Mouse (Mus musculus): ENCODE measurements around the gene Prss33. TPM values are rescaled to one million over a fixed set of nuclear protein-coding genes. Genes with fewer than 3 reads are reported as not detected.

Prss33 gene
- polyA plus RNA-seq, 1 experiment from 2014 or later, result not detected

GRCm38 (mm10) chr17:23850853-23851749 is 15.2 kb upstream of the Prss33 start:
- no peak for ATAC-seq (ENCODE audit: insufficient number of reproducible peaks, low FRiP score, low TSS enrichment, low read depth)
- no peak overlapping the region for H3K27ac ChIP-seq
- 56% methylated on average over 18 of the region's 19 CpGs for WGBS

GRCm38 (mm10) chr17:23850028-23850427 is 14.2 kb upstream of the Prss33 start:
- Histone ChIP-seq H3K9me3 (no peaks in the 10 kb centered on the region), H3K27me3 (no peaks in the 10 kb centered on the region), H3K27ac (no peak overlapping the region), H3K9ac (no peak overlapping the region), H3K36me3 (no peaks in the 10 kb centered on the region), H3K4me3 (no peak overlapping the region), H3K4me1 (no peaks in the 10 kb centered on the region), H3K4me2 (no peak overlapping the region)
- 56% methylated on average over 2 of the region's 2 CpGs for WGBS
- ATAC-seq (ENCODE audit: insufficient number of reproducible peaks, low FRiP score, low TSS enrichment, low read depth), result no peak

More at GRCm38 (mm10) chr17:23850853-23851749, 15.2 kb upstream of the Prss33 start:
- Histone ChIP-seq H3K9me3 (no peaks in the 10 kb centered on the region), H3K4me3 (no peak overlapping the region), H3K36me3 (no peaks in the 10 kb centered on the region), H3K4me1 (no peaks in the 10 kb centered on the region), H3K4me2 (no peak overlapping the region), H3K9ac (no peak overlapping the region), H3K27me3 (no peaks in the 10 kb centered on the region)

GRCm38 (mm10) chr17:23843812-23844273 is 8.0 kb upstream of the Prss33 start, which contains the start of the genes Prss32 and Prss41:
Prss32 (plus strand) TSS chr17:23843855.
Prss41 (minus strand) TSS chr17:23844172.
- H3K9me3 ChIP-seq, result no peaks in the 10 kb centered on the region
- WGBS, result 15% methylated on average over 19 of the region's 19 CpGs
- H3K27ac ChIP-seq, result no peak within 1 kb of the TSS
- peak within 1 kb of the TSS; percentile 14; the same call in 1 of the 2 replicates for H3K4me3 ChIP-seq
- no peaks in the 10 kb centered on the region for H3K36me3 ChIP-seq
- peaks cover 4% of the 10 kb centered on the region; the same call in 1 of the 2 replicates for H3K4me1 ChIP-seq
- H3K4me2 ChIP-seq, result peak within 1 kb of the TSS; percentile 36
- ATAC-seq (ENCODE audit: insufficient number of reproducible peaks, low FRiP score, low TSS enrichment, low read depth), result no peak
- no peak within 1 kb of the TSS for H3K9ac ChIP-seq
- H3K27me3 ChIP-seq, result no peaks in the 10 kb centered on the region

GRCm38 (mm10) chr17:23843141-23843811 is 7.4 kb upstream of the Prss33 start:
- Histone ChIP-seq H3K4me1 (peaks cover 4% of the 10 kb centered on the region; the same call in 1 of the 2 replicates), H3K27me3 (no peaks in the 10 kb centered on the region), H3K4me2 (peak overlapping the region; percentile 36; the same call in 1 of the 2 replicates), H3K27ac (no peak overlapping the region), H3K9me3 (no peaks in the 10 kb centered on the region), H3K36me3 (no peaks in the 10 kb centered on the region), H3K4me3 (peak overlapping the region; percentile 14; the same call in 1 of the 2 replicates), H3K9ac (no peak overlapping the region)
- ATAC-seq (ENCODE audit: insufficient number of reproducible peaks, low FRiP score, low TSS enrichment, low read depth), result no peak
- WGBS, result 48% methylated on average over 23 of the region's 23 CpGs

- no peak overlapping the region for H3K9ac ChIP-seq
- no peaks in the 10 kb centered on the region for H3K27me3 ChIP-seq
- H3K9me3 ChIP-seq, result no peaks in the 10 kb centered on the region
- ATAC-seq (ENCODE audit: insufficient number of reproducible peaks, low FRiP score, low TSS enrichment, low read depth), result no peak
- H3K4me3 ChIP-seq, result no peak overlapping the region
- WGBS, result 30% methylated on average over 4 of the region's 4 CpGs
- H3K4me2 ChIP-seq, result no peak overlapping the region
- peaks cover 4% of the 10 kb centered on the region; the same call in 1 of the 2 replicates for H3K4me1 ChIP-seq
- H3K27ac ChIP-seq, result no peak overlapping the region
- H3K36me3 ChIP-seq, result no peaks in the 10 kb centered on the region
Measured at GRCm38 (mm10) chr17:23841145-23841544, 5.3 kb upstream of the Prss33 start.

- Histone ChIP-seq H3K27me3 (peaks cover 21% of the 10 kb centered on the region), H3K9ac (no peak overlapping the region), H3K9me3 (no peaks in the 10 kb centered on the region), H3K4me3 (no peak overlapping the region), H3K36me3 (peaks cover 13% of the 10 kb centered on the region), H3K4me2 (no peak overlapping the region), H3K27ac (no peak overlapping the region), H3K4me1 (peaks cover 18% of the 10 kb centered on the region)
- WGBS, result 85% methylated on average over 1 of the region's 1 CpGs
- no peak for ATAC-seq (ENCODE audit: insufficient number of reproducible peaks, low FRiP score, low TSS enrichment, low read depth)
Measured at GRCm38 (mm10) chr17:23831201-23831600, 4.7 kb downstream of the Prss33 start.

GRCm38 (mm10) chr17:23829064-23829619 is 6.7 kb downstream of the Prss33 start, which contains the start of gene Elob:
Elob (minus strand) TSS chr17:23829136.
- Histone ChIP-seq H3K9ac (peak within 1 kb of the TSS; percentile 85), H3K27ac (peak within 1 kb of the TSS; percentile 96), H3K36me3 (peaks cover 32% of the 10 kb centered on the region), H3K4me3 (peak within 1 kb of the TSS; percentile 81), H3K4me2 (peak within 1 kb of the TSS; percentile 53), H3K4me1 (peaks cover 25% of the 10 kb centered on the region), H3K27me3 (peaks cover 16% of the 10 kb centered on the region; the same call in 1 of the 2 replicates), H3K9me3 (no peaks in the 10 kb centered on the region)
- WGBS, result under 1% methylated on average over 27 of the region's 42 CpGs
- peak; percentile 94 for ATAC-seq (ENCODE audit: insufficient number of reproducible peaks, low FRiP score, low TSS enrichment, low read depth)

- Histone ChIP-seq H3K4me3 (peak overlapping the region; percentile 81), H3K4me2 (peak overlapping the region; percentile 53), H3K36me3 (peaks cover 39% of the 10 kb centered on the region), H3K27ac (peak overlapping the region; percentile 86), H3K4me1 (peaks cover 25% of the 10 kb centered on the region), H3K9ac (peak overlapping the region; percentile 85), H3K9me3 (no peaks in the 10 kb centered on the region), H3K27me3 (peaks cover 16% of the 10 kb centered on the region; the same call in 1 of the 2 replicates)
- WGBS, result under 1% methylated on average over 46 of the region's 47 CpGs
- peak; percentile 42 for ATAC-seq (ENCODE audit: insufficient number of reproducible peaks, low FRiP score, low TSS enrichment, low read depth)
Measured at GRCm38 (mm10) chr17:23828271-23829001, 7.4 kb downstream of the Prss33 start.

- Histone ChIP-seq H3K4me1 (peaks cover 27% of the 10 kb centered on the region), H3K4me3 (no peak overlapping the region), H3K27ac (peak overlapping the region; percentile 14; the same call in 1 of the 2 replicates), H3K9ac (no peak overlapping the region), H3K4me2 (no peak overlapping the region), H3K36me3 (peaks cover 66% of the 10 kb centered on the region), H3K9me3 (no peaks in the 10 kb centered on the region), H3K27me3 (no peaks in the 10 kb centered on the region)
- WGBS, result 78% methylated on average over 4 of the region's 4 CpGs
- no peak for ATAC-seq (ENCODE audit: insufficient number of reproducible peaks, low FRiP score, low TSS enrichment, low read depth)
Measured at GRCm38 (mm10) chr17:23825591-23825990, 10.3 kb downstream of the Prss33 start.

- Histone ChIP-seq H3K9me3 (peaks cover 7% of the 10 kb centered on the region), H3K4me2 (no peak overlapping the region), H3K4me3 (no peak overlapping the region), H3K4me1 (peaks cover 27% of the 10 kb centered on the region), H3K36me3 (peaks cover 86% of the 10 kb centered on the region), H3K27ac (no peak overlapping the region), H3K9ac (no peak overlapping the region), H3K27me3 (no peaks in the 10 kb centered on the region)
- 92% methylated on average over 12 of the region's 12 CpGs for WGBS
- ATAC-seq (ENCODE audit: insufficient number of reproducible peaks, low FRiP score, low TSS enrichment, low read depth), result no peak
Measured at GRCm38 (mm10) chr17:23823614-23824013, 12.2 kb downstream of the Prss33 start.

GRCm38 (mm10) chr17:23823018-23823417 is 12.8 kb downstream of the Prss33 start:
- 74% methylated on average over 16 of the region's 16 CpGs for WGBS
- H3K27ac ChIP-seq, result peak overlapping the region; percentile 3; the same call in 1 of the 2 replicates
- no peak for ATAC-seq (ENCODE audit: insufficient number of reproducible peaks, low FRiP score, low TSS enrichment, low read depth)
- H3K27me3 ChIP-seq, result no peaks in the 10 kb centered on the region
- H3K4me2 ChIP-seq, result no peak overlapping the region
- peaks cover 92% of the 10 kb centered on the region for H3K36me3 ChIP-seq
- peaks cover 13% of the 10 kb centered on the region for H3K9me3 ChIP-seq
- no peak overlapping the region for H3K4me3 ChIP-seq
- H3K4me1 ChIP-seq, result peaks cover 25% of the 10 kb centered on the region
- no peak overlapping the region for H3K9ac ChIP-seq
